Mouse (Mus musculus) layer of hippocampus, postnatal 25 days (tissue): Measurements from ENCODE around the gene Cacna1d. TPM values are rescaled to one million over a fixed set of nuclear protein-coding genes. Genes with fewer than 3 reads are reported as not detected.

ENCODE experiments used
- DNase-seq, 2 experiments: peaks; one replicate each; pipeline ENCODE4 v3.0.0; 2022; ENCODE audit warnings: mixed read lengths in 2 of 2, low spot score in 1 of 2; ENCODE audit errors: extremely low spot score in 1 of 2
- total RNA-seq, 2 experiments: library from RNA; stranded (reverse); gene quantifications; 2 replicates each; pipeline ENCODE4 v1.2.3; 2021

Cacna1d gene
- total RNA-seq, 2 experiments from 2014 or later, result 35.9 to 53.8 TPM

DNA sequence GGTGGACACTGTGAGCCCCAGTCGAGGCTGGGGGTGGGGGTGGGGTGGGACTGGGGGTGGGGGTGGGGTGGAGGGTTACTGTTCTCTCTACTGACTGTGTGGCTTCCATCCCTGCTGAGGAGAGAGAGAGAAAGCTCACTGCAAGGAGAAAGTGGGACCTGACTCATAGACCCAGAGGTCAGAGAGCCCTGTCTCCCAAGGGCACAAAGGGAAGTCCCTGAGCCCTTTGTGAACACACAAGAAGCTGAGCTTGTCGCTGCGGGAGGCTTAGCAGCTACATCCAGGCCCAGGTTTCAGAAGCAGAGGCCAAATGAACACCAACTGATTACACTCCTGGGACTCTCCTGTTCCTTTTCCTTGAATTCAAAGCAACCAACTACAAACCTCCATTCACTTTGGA lies 360.0 kb downstream of the Cacna1d start:
- DNase-seq, result no peak

DNA sequence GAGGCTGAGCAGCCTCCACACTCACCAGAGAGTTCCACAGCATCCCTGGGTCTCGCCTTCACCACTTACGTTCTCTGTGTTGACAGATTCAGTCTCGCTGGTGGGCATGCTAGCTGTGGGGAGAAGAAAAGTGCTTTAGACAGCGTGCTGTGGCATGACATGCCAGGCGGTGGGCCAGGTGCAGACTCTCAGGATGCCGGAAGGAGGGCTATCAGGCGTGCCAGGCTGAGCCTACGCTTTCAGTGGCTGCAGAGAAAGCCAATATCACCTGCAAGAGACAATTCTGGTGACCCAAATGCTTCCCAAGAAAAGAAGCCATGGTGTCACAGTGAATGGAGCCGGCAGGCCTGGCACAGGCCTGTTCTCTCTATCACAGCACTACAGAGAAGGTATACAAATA lies 361.2 kb downstream of the Cacna1d start:
- DNase-seq, result no peak

DNA sequence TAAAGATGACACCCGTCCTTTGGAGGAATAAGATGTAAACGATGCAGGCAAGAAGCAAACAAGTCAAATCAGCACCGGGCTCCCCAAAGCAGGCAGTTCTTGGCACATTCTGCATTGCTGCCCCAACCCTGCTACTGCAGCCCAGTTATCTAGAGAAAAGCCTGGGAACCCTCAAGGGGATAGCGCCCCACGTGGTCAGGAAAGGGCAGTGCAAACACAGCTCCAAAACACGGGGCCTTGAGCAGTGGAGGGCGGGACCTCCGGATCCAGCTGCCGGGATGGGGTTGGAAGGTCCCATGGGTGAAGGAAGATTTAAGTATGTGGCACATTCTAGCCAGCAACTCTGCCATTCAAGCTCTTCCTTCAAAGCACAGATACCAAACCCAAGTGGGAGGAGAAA lies 361.9 kb downstream of the Cacna1d start:
- peak in 1 of 2 experiments; percentile 49 for DNase-seq

DNA sequence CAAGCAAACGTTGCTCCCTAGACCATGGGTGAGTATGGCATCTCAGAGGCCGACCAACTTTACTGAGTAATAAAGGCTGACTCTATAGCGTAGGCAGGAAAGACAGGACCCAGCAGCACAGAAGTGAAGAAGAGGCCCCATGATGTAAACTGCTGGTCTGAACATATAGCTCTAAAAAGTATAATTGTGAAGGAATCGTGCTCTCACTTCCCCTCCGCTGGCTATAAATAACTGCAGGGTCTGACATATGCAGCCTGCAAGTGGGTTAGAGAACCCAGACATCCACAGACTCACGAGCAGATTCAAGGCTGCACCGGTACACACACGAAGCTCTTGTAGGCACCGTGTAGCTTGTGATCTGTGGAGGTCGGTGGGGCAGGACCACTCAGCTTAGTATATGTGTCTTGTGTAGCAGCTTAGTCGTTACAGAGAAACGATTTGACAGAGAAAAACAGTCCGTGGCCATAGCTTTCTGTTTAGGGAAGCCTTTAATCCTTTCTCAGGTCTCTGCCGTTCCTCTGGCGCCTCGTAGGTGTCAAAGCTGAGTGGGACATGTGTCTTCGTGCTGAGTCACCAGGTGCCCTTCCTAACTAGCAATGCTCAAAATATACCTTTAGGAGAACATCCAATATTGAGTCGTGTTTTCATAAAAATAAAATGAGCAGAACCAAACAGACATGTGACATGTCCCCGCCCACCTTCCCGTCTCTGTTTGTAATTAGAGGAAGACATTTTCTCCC lies 366.1 kb downstream of the Cacna1d start:
- no peak for DNase-seq

DNA sequence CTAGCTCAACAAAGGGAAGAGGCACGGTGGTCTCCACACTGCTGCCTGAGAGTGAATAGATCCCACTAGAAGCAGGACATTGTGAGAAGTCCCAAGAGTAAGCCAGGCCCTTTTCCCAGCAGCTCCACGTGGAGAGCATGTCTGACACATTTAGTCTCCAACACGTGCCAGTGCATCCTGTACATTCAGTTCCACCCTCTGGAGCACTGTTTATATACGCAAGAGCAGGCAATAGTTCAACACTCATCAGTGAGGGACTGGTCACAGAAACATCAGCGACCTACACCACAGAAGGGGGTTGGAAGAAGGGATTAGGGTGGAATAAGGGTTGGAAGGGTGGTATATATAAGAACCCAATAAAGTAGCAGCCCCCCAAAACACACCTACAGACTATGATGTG lies 371.2 kb downstream of the Cacna1d start:
- DNase-seq, result no peak

DNA sequence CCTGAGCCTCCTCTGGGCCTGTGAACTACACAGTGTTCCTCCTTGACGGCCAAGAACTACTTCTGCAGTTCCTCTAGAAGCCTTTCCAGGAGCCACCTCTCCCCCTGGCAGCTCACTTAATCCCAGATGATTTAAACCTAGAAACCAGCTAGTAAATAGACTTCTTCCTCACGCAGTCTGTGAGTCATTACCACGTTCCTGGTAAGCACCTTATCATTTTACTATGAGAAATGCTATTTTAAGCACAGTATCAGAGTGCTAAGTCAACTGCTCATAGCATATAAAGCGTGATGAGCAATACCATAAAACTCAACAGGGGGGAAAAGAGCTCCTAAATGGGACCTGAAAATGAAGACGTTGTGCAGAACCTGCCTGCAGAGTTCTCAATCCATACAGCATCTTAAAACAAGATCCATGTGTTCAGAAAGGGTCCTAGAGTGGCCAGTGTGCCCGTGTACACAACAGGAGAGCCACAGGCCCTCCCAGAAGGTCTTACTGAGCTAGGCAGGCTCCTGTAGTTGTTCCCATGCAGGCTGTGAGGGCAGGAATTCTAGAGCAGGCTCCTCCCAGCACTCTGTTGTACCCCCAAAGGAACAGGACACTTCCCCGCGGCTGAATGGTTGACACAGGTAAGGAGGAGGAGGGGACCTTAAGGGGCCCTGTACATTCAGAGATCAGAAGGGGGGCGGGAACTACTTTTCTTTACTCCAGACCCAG lies 377.7 kb downstream of the Cacna1d start:
- no peak for DNase-seq

DNA sequence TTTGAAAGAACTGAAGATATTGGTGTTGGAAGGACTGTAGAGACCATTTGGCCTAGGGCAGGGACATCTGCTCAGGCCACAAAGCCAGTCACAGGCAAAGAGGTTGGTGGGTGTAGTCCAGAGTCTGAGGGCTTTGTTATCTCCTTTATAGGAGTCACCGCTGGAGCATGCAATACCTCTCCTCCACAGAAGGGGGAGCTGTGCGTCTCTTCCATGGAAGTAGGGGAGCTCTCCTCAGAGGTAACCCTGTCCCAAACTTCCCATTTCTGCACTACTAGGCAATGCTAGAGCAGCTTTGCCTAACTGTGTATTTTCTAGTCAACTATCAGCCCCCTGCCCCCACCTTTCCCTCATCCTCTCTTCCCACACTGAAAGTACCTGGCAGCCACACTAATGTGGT lies 382.2 kb downstream of the Cacna1d start:
- peak in 1 of 2 experiments; percentile 24 for DNase-seq

DNA sequence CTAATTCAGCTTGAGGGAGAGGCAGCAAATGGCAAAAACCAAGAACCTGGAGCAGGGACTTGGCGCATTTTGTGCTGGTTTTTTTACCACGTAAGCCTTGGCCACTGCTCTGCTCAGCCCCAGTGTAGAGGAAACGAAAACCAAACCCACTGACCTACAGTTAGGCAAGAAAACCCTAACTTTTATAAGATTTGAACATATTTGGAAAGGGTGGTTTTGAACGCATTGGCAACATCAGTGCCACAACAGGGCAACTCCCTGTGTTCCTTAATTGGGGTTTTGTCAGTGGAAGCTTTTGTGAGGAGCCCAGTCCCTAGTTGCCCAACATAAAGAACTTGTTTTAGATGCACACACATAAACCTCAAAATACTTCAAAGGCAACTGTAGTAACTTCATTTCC lies 384.7 kb downstream of the Cacna1d start:
- DNase-seq, result no peak

DNA sequence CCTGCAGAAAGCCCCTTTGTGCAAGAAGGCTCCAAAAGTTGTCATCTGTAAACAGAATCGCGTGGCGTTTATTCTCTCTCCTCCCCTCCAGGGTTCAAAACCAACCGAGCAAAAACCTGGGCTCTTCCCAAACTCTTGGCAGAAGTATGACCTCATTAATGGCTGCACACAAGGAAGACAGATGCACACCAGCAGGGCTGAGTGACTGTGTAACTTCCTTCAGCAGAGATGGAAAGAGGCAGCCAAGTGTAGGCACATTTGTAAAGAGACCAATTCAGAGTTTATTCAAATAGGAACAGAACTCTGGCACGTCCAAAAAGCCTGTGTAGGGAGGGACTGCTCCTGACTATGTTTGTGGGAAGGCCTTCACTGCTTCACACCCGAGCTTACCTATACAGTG lies 385.7 kb downstream of the Cacna1d start:
- DNase-seq, result no peak

DNA sequence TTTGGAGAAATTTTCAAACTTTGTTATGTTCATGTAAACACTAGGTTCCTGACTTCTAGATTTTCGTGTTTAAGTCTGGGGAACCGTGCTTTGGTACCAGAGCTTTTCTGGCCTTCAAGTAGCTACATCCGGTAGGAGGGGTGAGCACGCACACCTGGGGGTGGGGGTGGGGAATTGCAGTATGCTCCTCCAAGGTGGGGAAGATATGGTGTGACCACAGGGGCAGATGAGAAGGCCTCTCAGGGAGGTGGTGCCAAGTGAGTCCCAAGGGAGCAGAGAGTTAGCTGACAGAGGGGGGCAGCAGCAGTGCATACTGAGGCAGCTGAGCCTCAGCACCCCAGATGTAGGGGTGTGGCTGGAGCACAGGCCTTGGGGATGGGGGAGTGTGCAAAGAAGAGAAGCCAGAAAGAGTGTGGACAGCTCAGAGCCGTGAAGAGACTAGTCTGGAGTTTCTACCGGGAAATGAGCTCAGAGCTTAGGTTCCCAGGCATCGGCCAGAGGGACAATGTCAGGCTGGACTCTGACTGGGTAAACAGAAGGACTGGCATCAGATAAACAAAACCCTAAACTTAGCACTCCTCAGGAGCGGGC lies 387.2 kb downstream of the Cacna1d start:
- DNase-seq, result no peak

DNA sequence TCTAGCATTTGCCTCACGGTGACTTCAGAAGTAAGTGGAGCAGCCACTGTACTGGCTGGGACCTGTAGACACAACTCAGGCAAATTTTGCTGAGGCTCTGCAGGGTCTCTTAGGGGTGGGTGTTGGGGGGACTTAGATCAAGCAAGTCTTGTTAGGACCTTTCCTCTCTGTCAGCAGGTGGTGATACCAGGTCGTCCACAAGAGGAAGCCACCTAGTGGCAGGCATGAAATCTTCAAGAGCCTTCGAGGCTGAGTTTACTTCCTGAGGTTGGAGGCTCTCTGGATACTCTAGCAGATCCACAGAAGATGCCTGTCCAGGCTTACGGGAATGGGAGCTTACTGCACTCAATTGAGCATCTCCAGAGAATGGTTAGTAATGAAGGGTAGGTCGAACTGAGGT lies 394.0 kb downstream of the Cacna1d start:
- DNase-seq, result no peak

DNA sequence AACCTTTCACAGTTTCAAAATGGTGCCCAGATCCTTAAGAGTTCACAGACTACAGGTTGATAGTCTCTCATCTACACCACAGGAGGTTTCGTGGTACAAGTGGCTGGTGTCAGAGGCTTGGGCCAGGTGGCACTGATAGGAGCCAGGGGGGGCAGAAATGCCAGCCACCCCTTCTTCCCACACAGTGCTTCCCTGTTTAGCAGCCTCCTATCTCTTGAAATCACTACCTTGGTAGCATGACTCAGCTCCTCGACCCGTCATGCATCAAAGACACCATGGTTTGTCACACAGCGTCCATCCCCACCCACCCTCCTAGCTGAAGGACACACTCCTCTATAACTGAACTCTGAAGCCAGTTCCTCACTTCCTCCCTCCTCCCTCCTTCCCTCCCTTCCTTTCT lies 398.8 kb downstream of the Cacna1d start:
- DNase-seq, result no peak

DNA sequence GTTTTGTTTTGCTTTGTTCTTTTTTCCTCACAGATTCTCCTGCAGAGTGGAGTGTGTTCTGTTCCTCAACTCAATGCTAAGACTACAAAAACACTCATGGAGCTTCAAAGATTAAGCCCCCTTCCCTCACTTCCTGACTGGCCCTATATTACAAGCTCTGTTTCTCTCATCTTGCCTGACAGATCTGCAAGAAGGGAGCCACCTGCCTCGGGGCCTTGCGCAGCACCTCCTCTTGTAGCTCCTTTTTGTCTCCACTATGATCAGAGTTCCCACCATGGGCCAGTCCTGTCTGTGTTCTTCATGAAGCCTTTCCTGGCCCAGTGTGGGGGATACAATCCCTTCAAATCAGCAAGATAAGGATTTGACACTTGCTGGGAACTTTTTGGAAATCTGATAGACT lies 399.2 kb downstream of the Cacna1d start:
- DNase-seq, result no peak

DNA sequence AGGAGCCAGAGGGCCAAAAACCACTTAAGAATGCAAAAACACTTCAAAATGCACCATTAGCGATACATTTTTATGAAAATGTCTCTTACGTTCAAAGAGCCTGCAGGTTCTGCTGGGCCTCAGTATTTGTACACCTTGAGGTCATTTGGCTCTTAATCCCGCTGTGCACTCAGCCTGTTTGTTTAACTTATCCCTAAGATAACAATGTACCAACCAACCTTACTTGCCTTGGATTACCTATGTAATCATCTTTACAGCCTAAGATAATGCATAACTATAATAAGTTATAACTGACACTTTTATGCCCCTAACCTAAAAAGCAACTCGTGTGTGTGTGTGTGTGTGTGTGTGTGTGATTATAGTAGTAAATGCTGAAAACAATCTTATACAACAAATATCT lies 411.5 kb downstream of the Cacna1d start:
- no peak for DNase-seq

DNA sequence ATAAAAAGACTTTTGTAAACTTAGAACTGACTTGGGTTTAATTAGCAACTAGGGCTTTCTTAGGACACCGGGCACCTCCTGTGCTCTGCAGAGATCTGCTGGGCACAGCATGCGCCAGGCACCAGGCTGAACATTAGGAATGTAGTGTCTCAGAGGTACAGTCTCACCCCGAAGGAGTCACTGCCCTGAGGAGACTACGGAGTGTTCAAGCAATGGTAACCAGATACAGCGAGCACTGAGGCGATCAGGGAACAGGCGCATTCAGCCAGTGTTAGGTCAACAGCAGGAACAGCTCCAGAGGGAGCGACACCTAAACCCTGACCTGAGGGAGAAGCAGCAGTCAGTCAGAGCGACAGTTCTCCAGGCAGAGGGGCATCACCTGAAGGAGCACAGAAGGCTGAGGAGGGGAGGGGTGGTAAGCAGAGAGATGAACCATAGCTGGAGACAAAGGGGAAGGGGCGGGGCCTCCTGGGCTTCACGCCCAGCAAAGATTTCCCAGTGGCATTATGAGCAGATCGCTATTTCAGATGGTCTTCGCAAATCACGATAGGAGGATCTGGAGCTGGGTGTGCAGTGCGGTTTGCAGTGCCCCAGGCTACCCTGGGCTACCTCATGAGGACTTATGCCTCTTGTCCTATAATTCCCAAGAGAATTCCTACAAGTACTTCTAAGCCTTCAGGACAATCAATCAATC lies 413.0 kb downstream of the Cacna1d start:
- DNase-seq, result no peak

DNA sequence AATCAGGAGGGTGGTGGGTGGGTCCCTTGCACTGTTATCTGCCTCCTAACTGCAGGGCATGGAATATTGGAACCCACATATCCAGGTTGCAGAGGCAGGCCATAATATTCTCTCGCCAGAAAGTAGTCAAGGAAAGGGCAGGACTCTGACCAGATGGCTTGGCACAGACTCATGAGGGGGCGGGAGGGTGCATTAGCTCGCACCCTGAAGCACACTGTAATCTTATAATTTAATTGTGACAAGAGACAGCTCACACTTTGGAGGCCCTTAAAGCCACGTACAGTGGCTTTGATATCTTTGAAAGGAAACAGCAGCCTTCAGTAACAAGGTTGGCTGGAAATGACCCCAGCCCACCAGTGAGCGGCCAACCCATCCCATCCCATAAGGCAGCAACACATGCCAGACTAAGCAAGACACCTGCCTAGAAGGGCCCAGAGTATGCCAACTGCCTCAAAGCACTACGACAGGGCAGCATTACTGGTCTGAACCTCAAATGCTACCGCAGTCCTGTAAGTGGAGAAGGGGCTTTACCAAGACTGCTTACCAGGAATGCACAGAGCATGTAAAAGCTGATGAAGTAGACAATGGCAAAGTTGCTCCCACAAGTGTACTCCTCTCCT lies 415.9 kb downstream of the Cacna1d start:
- DNase-seq, result no peak

DNA sequence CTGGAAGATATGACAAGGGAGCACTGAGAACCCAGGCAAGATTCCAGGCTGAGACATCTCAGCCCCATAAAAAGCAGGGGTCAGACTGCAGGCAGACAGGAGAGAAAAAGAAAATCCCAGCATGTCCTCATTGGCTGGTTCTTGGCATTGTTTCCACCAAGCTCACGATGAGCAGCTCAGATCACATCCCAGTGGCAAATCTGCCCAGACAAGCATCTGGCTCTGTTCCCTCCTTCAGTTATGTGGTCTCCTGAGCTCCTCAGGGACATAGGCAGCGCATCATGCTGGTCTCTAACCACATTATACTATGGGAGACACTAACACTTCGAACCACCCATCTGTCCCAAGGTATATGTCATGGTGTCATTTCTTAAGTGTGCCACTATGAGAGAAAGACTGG lies 422.7 kb downstream of the Cacna1d start:
- no peak for DNase-seq

DNA sequence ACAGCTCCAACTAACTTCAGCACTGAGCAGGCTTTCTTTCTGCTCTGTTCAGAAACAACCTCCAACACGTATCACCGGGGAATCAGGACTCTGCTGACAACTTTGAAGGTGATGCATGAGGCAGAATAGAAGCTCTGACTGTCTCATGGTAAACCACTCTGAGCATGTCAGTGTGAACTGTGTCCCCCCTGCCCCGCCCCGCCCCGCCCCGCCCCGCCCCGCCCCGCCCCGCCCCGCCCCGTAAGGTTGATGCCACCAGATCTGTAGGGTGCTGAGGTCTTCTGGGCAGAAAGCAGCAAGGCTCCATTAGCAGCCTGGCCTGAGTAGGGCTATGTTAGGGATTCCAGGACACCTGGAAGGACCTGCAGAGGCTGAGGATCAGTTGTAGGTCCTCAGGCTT lies 424.5 kb downstream of the Cacna1d start:
- DNase-seq, result no peak

DNA sequence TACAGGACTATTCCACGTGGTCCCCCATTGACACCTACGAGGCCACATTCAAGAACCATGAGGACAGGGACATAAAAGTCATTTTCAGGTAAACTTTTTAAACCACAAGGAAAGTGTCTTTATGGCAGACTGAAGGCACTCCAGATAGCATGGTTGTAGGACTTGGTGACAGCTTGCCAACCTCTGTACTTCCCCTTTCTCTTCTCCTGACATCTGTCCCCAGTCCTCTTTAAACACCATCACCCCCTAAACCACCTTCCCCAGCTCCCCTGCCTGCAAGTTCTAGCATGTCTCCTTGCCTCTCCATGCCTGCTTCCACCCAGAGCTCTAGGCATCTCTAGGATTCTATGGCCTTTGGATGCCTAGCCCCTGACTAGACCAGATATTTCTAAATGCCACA lies 426.4 kb downstream of the Cacna1d start:
- no peak for DNase-seq

DNA sequence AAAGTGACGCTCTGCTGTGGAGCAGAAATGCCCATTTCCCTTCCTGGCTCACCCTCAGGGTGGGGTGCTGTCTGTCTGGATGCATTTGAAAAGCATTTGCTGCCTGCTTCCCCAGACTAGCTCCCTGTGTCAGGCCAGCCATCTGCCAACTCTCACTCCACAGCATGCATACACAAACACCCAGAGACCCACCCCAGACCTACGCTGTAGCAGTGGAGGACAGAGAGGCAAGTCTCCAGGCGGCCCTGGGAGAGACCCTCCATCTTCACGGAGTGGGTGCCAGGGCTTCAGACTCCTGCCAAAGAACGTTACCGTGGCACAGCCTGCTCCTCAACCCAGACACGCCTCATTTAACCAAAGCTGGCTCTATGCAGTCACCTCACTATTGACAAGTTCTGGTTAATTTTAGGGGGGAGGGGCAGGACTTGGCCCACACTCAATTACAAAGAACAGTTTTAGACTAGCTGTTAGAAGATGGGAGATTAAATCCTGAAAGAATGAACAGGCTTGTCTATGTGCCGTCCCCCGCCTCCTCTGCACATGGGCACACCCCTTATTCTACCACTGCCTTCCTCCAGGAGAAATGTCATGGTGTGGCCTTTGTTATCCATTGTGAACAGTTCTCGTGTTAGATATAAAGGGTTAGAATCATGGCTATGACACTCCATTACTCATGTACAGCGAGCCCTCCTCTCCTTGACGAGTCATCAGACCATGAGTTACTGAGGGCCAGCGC lies 435.1 kb downstream of the Cacna1d start:
- peak; percentile 7 to 17 for DNase-seq
